18 mouse cellular contexts compared by ENCODE assay signal in the genomic region with DNA sequence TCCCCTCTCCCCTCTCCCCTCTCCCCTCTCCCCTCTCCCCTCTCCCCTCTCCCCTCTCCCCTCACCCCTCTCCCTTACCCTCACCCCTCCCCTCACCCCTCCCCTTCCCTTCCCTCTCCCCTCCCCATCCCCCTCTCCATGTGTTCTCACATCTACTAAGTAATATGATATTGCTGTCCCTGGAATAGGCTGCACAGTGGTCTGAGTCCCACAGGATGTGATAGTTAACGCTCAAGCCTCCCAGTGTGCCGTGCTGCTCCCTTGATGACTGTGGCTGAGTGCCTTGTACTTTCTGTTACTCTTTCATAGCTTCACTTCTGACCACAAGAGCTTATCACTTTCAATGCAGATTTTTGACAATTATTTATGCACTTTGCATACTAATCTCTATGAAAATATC.
DNase-seq lines count a peak whose midpoint lies in the region; ATAC-seq and TF ChIP-seq lines count a peak whose summit lies in the region.
"Had no signal": no experiment of that assay in that cellular context is flagged by ENCODE, and none has a peak within 500 bp of the region (broad histone marks: within the 10 kb centered on the region; RNA-seq: fewer than 3 reads in every experiment).

No protein-coding gene starts in this region.

- H3K4me2 ChIP-seq in kidney, postnatal 0 days (ENCODE audit: low read length) = no peak overlapping the region
- H3K4me2 ChIP-seq in embryonic facial prominence, embryonic 14.5 days (ENCODE audit: low read depth, low read length) = no peak overlapping the region
- no peak overlapping the region for H3K4me2 ChIP-seq in intestine, postnatal 0 days (replicated peaks; ENCODE audit: low read depth)
- H3K4me2 ChIP-seq: embryonic facial prominence, embryonic 13.5 days; forebrain, embryonic 13.5 days; heart, embryonic 12.5 days; hindbrain, embryonic 15.5 days had no signal

- no peak for TF ChIP-seq CTCF in kidney, postnatal 0 days (IDR thresholded peaks at IDR 0.05; ENCODE audit: low read depth)
- TF ChIP-seq CTCF in intestine, postnatal 0 days (IDR thresholded peaks at IDR 0.05; ENCODE audit: low read depth) = no peak

- ATAC-seq in kidney, postnatal 0 days (replicated peaks; ENCODE audit: low FRiP score, low read depth) = no peak
- ATAC-seq in embryonic facial prominence, embryonic 14.5 days (ENCODE audit: low read depth) = no peak
- ATAC-seq in intestine, postnatal 0 days = no peak
- ATAC-seq: forebrain, embryonic 13.5 days; intestine, embryonic 16.5 days had no signal

- no peaks in the 10 kb centered on the region for H3K36me3 ChIP-seq in kidney, postnatal 0 days (ENCODE audit: insufficient read depth, low read length)
- no peaks in the 10 kb centered on the region for H3K36me3 ChIP-seq in embryonic facial prominence, embryonic 14.5 days (ENCODE audit: control insufficient read depth, insufficient read depth, low read length)
- no peaks in the 10 kb centered on the region for H3K36me3 ChIP-seq in intestine, postnatal 0 days (ENCODE audit: control insufficient read depth, insufficient read depth)
- H3K36me3 ChIP-seq: embryonic facial prominence, embryonic 13.5 days; heart, embryonic 12.5 days; hindbrain, embryonic 15.5 days had no signal

- no peaks in the 10 kb centered on the region for H3K4me1 ChIP-seq in kidney, postnatal 0 days (replicated peaks; ENCODE audit: insufficient read depth, low read length)
- no peaks in the 10 kb centered on the region for H3K4me1 ChIP-seq in embryonic facial prominence, embryonic 14.5 days (ENCODE audit: control insufficient read depth, insufficient read depth, low read length)
- H3K4me1 ChIP-seq in intestine, postnatal 0 days (replicated peaks; ENCODE audit: control insufficient read depth, insufficient read depth, low read length) = no peaks in the 10 kb centered on the region
- H3K4me1 ChIP-seq: embryonic facial prominence, embryonic 13.5 days; forebrain, embryonic 13.5 days; hindbrain, embryonic 15.5 days had no signal

- WGBS in kidney, postnatal 0 days = 5% methylated on average over 2 of the region's 2 CpGs
- 7% methylated on average over 2 of the region's 2 CpGs for whole genome bisulfite sequencing in embryonic facial prominence, embryonic 14.5 days
- 42% methylated on average over 2 of the region's 2 CpGs for WGBS in intestine, postnatal 0 days

- H3K9ac ChIP-seq in kidney, postnatal 0 days (ENCODE audit: low read depth, low read length) = no peak overlapping the region
- no peak overlapping the region for H3K9ac ChIP-seq in embryonic facial prominence, embryonic 14.5 days (ENCODE audit: low read depth, low read length)
- no peak overlapping the region for H3K9ac ChIP-seq in intestine, postnatal 0 days (ENCODE audit: low read depth, low read length)
- H3K9ac ChIP-seq: embryonic facial prominence, embryonic 13.5 days; forebrain, embryonic 13.5 days; heart, embryonic 12.5 days; hindbrain, embryonic 15.5 days had no signal

- no peak overlapping the region for H3K4me3 ChIP-seq in kidney, postnatal 0 days (replicated peaks; ENCODE audit: low read depth, low read length)
- H3K4me3 ChIP-seq in embryonic facial prominence, embryonic 14.5 days (ENCODE audit: low read depth, low read length) = no peak overlapping the region
- H3K4me3 ChIP-seq in intestine, postnatal 0 days (ENCODE audit: low read depth, low read length) = no peak overlapping the region
- H3K4me3 ChIP-seq: embryonic facial prominence, embryonic 13.5 days; forebrain, embryonic 13.5 days; gastrocnemius, adult 2 months; heart, embryonic 12.5 days; hindbrain, embryonic 15.5 days had no signal

- H3K9me3 ChIP-seq in kidney, postnatal 0 days (replicated peaks; ENCODE audit: low read length) = no peaks in the 10 kb centered on the region
- H3K9me3 ChIP-seq in embryonic facial prominence, embryonic 14.5 days (ENCODE audit: control insufficient read depth, low read length) = no peaks in the 10 kb centered on the region
- no peaks in the 10 kb centered on the region for H3K9me3 ChIP-seq in intestine, postnatal 0 days (ENCODE audit: control insufficient read depth)
- H3K9me3 ChIP-seq: embryonic facial prominence, embryonic 13.5 days; forebrain, embryonic 13.5 days; heart, embryonic 12.5 days; hindbrain, embryonic 15.5 days had no signal

- no peak overlapping the region for H3K27ac ChIP-seq in kidney, postnatal 0 days
- no peak overlapping the region for H3K27ac ChIP-seq in embryonic facial prominence, embryonic 14.5 days (replicated peaks; ENCODE audit: low read depth, low read length)
- no peak overlapping the region for H3K27ac ChIP-seq in intestine, postnatal 0 days (ENCODE audit: low read depth, low read length)
- H3K27ac ChIP-seq: embryonic facial prominence, embryonic 13.5 days; forebrain, embryonic 13.5 days; gastrocnemius, adult 2 months; hindbrain, embryonic 15.5 days had no signal

- peak; percentile 51 for DNase-seq in kidney, postnatal 0 days (ENCODE audit: low spot score)
- no peak for DNase-seq in kidney, postnatal 14 days
- peak; percentile 3 for DNase-seq in embryo, embryonic 11.5 days (ENCODE audit: low read depth, low spot score)
- DNase-seq in embryonic facial prominence, embryonic 14.5 days (ENCODE audit: low spot score) = peak; percentile 23
- DNase-seq in spleen, adult 18-20 months = no peak
- no peak for DNase-seq in thymus, adult 18-20 months
- DNase-seq: adrenal gland, adult 8-10 months; adrenal gland, postnatal 36 days; cerebellum, adult 2 months; cerebellum, postnatal 10 days; gastrocnemius, adult 2 months; gastrocnemius, postnatal 25 days had no signal

- no peaks in the 10 kb centered on the region for H3K27me3 ChIP-seq in kidney, postnatal 0 days (ENCODE audit: insufficient read depth, low read length)
- H3K27me3 ChIP-seq in embryonic facial prominence, embryonic 14.5 days (replicated peaks; ENCODE audit: control insufficient read depth, insufficient read depth, low read length) = no peaks in the 10 kb centered on the region
- H3K27me3 ChIP-seq in intestine, postnatal 0 days (replicated peaks; ENCODE audit: control insufficient read depth, insufficient read depth, low read length) = no peaks in the 10 kb centered on the region
- H3K27me3 ChIP-seq: embryonic facial prominence, embryonic 13.5 days; forebrain, embryonic 13.5 days; heart, embryonic 12.5 days; hindbrain, embryonic 15.5 days had no signal

Comparison
In these comparisons a context has a peak if more than half of its experiments do, and no peak if none do; other contexts are left out.
1. DNase-seq: peak in kidney, postnatal 0 days (single experiment), embryo, embryonic 11.5 days (single experiment) and embryonic facial prominence, embryonic 14.5 days (single experiment); none in kidney, postnatal 14 days (single experiment), spleen, adult 18-20 months (0 of 2) and thymus, adult 18-20 months (0 of 2).